Mouse (Mus musculus): ENCODE data around the gene Gm28510.
"Not testable (repeated sequence)": the region's sequence is repeated elsewhere in the genome, so short reads cannot be mapped to it uniquely, and the experiment has no call there.

Gm28510 gene

GRCm38 (mm10) chrY:10412437-10412836 lies at the start of gene Gm28510:
Gm28510 (plus strand) TSS chrY:10412737.
- DNase-seq (ENCODE audit: low spot score) = not testable (repeated sequence)
